Mouse (Mus musculus) bone marrow macrophage, adult 2 months (primary cell): Measurements from ENCODE around the gene Cpsf4.

Source experiments
- CTCF ChIP-seq: IDR thresholded peaks from 2 replicates; pipeline ENCODE4 v1.5.1; 2012; ENCODE audit warnings: low read depth, mild to moderate bottlenecking, low read length, moderate library complexity
- POLR2A ChIP-seq: IDR thresholded peaks from 2 replicates; pipeline ENCODE4 v1.6.1; 2012; ENCODE audit warnings: mild to moderate bottlenecking, low read depth, low read length, borderline replicate concordance

- no peak for TF ChIP-seq CTCF
- TF ChIP-seq POLR2A, result no peak
These were observed 35.4 kb downstream of the Cpsf4 start for GRCm38 (mm10) chr5:145202446-145202845.
